Mouse (Mus musculus) embryonic facial prominence, embryonic 11.5 days (tissue): Measurements from ENCODE around the gene Smco1. TPM values are rescaled to one million over a fixed set of nuclear protein-coding genes. Genes with fewer than 3 reads are reported as not detected.
"Not testable (repeated sequence)": the region's sequence is repeated elsewhere in the genome, so short reads cannot be mapped to it uniquely, and the experiment has no call there.

Source experiments
- ATAC-seq: fragments of 200-750 bp; cut with Nextera tagmentation; replicated peaks from 2 replicates; pipeline ENCODE4 v1.8.0; 2017; ENCODE audit warnings: low read depth; ENCODE audit not compliant: insufficient number of reproducible peaks, low FRiP score, low TSS enrichment
- DNase-seq: peaks from one replicate; pipeline ENCODE4 v3.0.0-alpha.2; 2015; ENCODE audit warnings: low spot score
- H3K27ac ChIP-seq: fragments of 300-500 bp; sonication (generic); replicated peaks from 2 replicates; pipeline ENCODE4 v1.5.1; 2014; ENCODE audit warnings: mild to moderate bottlenecking, low read depth, low read length, control low read depth
- H3K27me3 ChIP-seq: fragments of 300-500 bp; sonication (generic); 2 replicates; pipeline ENCODE4 v1.6.1; 2014; ENCODE audit warnings: mild to moderate bottlenecking, low read length, moderate library complexity, mixed read lengths; ENCODE audit not compliant: control insufficient read depth, insufficient read depth
- H3K36me3 ChIP-seq: fragments of 300-500 bp; sonication (generic); replicated peaks from 2 replicates; pipeline ENCODE4 v1.6.1; 2014; ENCODE audit warnings: low read depth, mild to moderate bottlenecking, low read length, moderate library complexity, mixed read lengths; ENCODE audit not compliant: control insufficient read depth, insufficient read depth
- H3K4me1 ChIP-seq: fragments of 300-500 bp; sonication (generic); 2 replicates; pipeline ENCODE4 v1.6.1; 2014; ENCODE audit warnings: low read length, mixed read lengths; ENCODE audit not compliant: control insufficient read depth, insufficient read depth
- H3K4me2 ChIP-seq: fragments of 300-500 bp; sonication (generic); 2 replicates; pipeline ENCODE4 v1.6.1; 2014; ENCODE audit warnings: low read depth, mild to moderate bottlenecking, control low read depth, low read length, moderate library complexity
- H3K4me3 ChIP-seq: fragments of 300-500 bp; sonication (generic); 2 replicates; pipeline ENCODE4 v1.5.1; 2014; ENCODE audit warnings: low read depth, low read length, control low read depth
- H3K9ac ChIP-seq: fragments of 300-500 bp; sonication (generic); replicated peaks from 2 replicates; pipeline ENCODE4 v1.6.1; 2014; ENCODE audit warnings: mild to moderate bottlenecking, control low read depth, low read length
- H3K9me3 ChIP-seq: fragments of 300-500 bp; sonication (generic); replicated peaks from 2 replicates; pipeline ENCODE4 v1.6.1; 2016; ENCODE audit warnings: mild to moderate bottlenecking, low read length, inconsistent platforms, mixed read lengths; ENCODE audit not compliant: control insufficient read depth
- WGBS: fragments of 180-500 bp; shearing (Covaris S2); extraction: QIAGEN DNeasy Blood & Tissue Kit; methylation state at CpG from one replicate; pipeline ENCODE4 v1.1.7; 2014; 5-methylcytosine and 5-hydroxymethylcytosine counted together
- polyA plus RNA-seq: library from polyadenylated mRNA; unstranded; fragments of >200 nt; fragmentation: Nextera tagmentation; extraction: Ambion mirVana; gene quantifications from 2 replicates; pipeline ENCODE4 v1.2.1, GENCODE M21; 2014

The Smco1 gene
- polyA plus RNA-seq, result not detected in 2 replicates

DNA sequence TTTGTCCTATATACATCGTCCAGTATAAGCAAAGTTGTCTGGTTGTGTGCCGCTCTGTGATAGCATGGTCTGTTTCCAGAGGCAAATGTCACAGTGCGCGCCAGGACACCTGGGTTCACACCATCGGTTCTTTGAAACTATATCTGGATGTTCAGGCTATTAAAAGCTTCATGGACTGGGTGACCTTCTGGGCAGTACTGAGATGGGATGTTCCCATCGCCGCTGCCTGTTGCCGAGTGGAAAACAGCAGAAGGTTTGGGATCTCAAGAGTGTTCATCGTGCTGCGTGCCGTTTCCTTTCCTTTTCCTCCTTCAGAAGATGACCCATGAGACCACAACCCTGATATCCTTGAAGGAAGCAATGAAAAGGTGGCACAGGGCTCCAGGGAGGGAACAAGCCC is at the start of gene Smco1:
Smco1 (plus strand) TSS at position 178 of the 400 bp plus-strand sequence.
- no peak within 1 kb of the TSS for H3K4me3 ChIP-seq
- H3K4me2 ChIP-seq, result no peak within 1 kb of the TSS
- WGBS, result 85% methylated on average over 11 of the region's 11 CpGs
- H3K36me3 ChIP-seq, result no peaks in the 10 kb centered on the region
- H3K9me3 ChIP-seq, result no peaks in the 10 kb centered on the region
- no peaks in the 10 kb centered on the region for H3K27me3 ChIP-seq
- no peak within 1 kb of the TSS for H3K27ac ChIP-seq
- no peak for ATAC-seq
- H3K4me1 ChIP-seq, result no peaks in the 10 kb centered on the region
- no peak for DNase-seq
- no peak within 1 kb of the TSS for H3K9ac ChIP-seq

DNA sequence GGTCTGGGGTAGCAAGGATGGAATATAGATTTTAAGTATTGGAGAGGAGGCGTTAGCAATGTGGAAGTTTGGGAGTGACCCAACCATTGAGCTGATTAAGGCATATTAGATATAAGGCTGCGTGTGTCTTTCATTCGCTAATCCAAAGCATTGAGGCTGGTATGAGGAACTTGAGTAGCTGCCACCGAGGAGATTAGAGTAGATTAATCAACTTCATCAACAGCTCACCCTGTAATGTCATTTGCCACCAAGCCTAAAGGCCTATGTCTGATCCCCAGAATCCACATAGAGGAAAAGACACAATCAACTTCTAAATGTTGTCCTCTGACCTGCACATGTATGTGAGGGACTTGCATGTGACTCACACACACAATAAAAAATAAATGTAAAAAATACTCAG is 49.5 kb upstream of the Smco1 start:
- WGBS, result 82% methylated on average over 4 of the region's 4 CpGs
- ATAC-seq, result no peak
- no peak for DNase-seq
- Histone ChIP-seq H3K4me3 (no peak overlapping the region), H3K9me3 (no peaks in the 10 kb centered on the region), H3K27ac (no peak overlapping the region), H3K4me2 (no peak overlapping the region), H3K36me3 (no peaks in the 10 kb centered on the region), H3K4me1 (no peaks in the 10 kb centered on the region), H3K27me3 (no peaks in the 10 kb centered on the region), H3K9ac (no peak overlapping the region)

DNA sequence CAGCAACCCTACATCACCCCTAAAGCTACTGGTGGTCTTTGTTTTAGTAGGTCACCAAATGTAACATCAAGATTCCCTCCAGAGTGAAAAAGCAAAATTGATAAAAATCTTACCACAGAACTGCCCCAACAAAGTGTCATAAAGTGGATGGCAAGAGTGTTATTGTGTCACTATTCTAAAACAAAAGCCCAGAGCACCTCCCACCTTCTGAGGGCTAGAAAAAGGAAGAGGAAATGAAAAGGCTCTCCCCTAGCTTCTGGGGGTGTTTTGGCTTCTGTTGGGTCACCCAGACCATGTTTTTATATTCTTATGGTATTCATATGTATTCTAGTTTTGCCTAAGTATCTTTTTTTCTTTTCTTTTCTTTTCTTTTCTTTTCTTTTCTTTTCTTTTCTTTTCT is 48.9 kb upstream of the Smco1 start:
- ATAC-seq (no peak), DNase-seq (no peak)
- no peaks in the 10 kb centered on the region for H3K9me3 ChIP-seq
- no peak overlapping the region for H3K9ac ChIP-seq
- H3K36me3 ChIP-seq, result no peaks in the 10 kb centered on the region
- no peak overlapping the region for H3K27ac ChIP-seq
- H3K4me3 ChIP-seq, result no peak overlapping the region
- H3K4me1 ChIP-seq, result no peaks in the 10 kb centered on the region
- no peaks in the 10 kb centered on the region for H3K27me3 ChIP-seq
- no peak overlapping the region for H3K4me2 ChIP-seq

- not testable (repeated sequence) for H3K4me2 ChIP-seq, H3K27ac ChIP-seq, H3K9ac ChIP-seq, H3K9me3 ChIP-seq, H3K27me3 ChIP-seq, H3K36me3 ChIP-seq, H3K4me3 ChIP-seq, ATAC-seq, H3K4me1 ChIP-seq, DNase-seq
- WGBS, result 88% methylated on average over 3 of the region's 3 CpGs
Observed at GRCm38 (mm10) chr16:32232050-32232449, 39.2 kb upstream of the Smco1 start.

- Histone ChIP-seq H3K9ac (no peak overlapping the region), H3K4me3 (no peak overlapping the region), H3K36me3 (no peaks in the 10 kb centered on the region; the same call in none of the 2 replicates), H3K27ac (no peak overlapping the region), H3K9me3 (no peaks in the 10 kb centered on the region), H3K27me3 (no peaks in the 10 kb centered on the region), H3K4me1 (no peaks in the 10 kb centered on the region), H3K4me2 (no peak overlapping the region)
- WGBS, result 91% methylated on average over 19 of the region's 19 CpGs
- ATAC-seq, result no peak
- no peak for DNase-seq
Observed at GRCm38 (mm10) chr16:32237930-32238680, 33.2 kb upstream of the Smco1 start.

DNA sequence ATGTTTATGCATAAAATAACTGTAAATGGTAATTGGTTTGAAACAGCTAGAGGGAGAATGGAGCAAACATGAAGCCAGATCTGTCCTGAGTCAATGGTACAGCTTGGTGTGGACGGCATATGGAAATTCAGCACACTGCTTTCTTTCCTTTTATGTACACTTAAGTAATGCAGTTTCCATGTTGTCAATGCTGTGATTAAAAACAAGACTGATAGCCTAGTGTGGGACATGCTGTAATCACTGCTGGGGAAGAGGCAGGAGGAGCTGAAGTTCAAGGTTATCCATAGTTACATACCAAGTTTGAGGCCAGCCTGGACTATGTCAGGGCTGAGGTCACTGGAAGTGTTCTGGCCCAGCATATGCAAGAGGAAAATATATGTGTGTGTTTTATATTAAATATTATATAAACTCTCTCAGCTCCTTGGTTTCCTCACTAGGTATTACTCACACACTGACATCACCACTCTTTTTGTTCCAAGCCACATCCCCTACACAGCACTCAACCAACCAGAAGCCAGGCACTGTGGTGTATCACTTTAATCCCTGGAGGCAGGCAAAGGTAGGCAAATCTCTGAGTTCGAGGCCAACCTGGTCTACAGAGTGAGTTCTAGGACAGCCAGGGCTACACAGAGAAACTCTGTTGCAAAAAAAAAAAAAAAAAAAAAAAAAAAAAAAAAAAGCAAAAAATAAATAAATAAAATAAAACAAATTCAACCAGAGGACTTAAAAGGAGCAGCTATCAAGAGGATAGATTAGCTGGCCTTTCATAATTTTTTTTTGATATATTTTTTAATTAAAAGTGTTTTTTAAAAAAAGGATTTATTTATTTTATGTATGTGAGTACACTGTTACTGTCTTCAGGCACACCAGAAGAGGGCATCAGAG is 31.6 kb upstream of the Smco1 start:
- H3K4me3 ChIP-seq, result no peak overlapping the region
- no peaks in the 10 kb centered on the region for H3K36me3 ChIP-seq
- H3K4me1 ChIP-seq, result no peaks in the 10 kb centered on the region
- no peaks in the 10 kb centered on the region for H3K9me3 ChIP-seq
- WGBS, result 83% methylated on average over 2 of the region's 2 CpGs
- no peak for ATAC-seq
- H3K9ac ChIP-seq, result no peak overlapping the region
- H3K27me3 ChIP-seq, result no peaks in the 10 kb centered on the region
- no peak for DNase-seq
- H3K27ac ChIP-seq, result no peak overlapping the region
- H3K4me2 ChIP-seq, result no peak overlapping the region

- 88% methylated on average over 3 of the region's 3 CpGs for WGBS
- no peak overlapping the region for H3K9ac ChIP-seq
- no peak for ATAC-seq
Observed at GRCm38 (mm10) chr16:32243901-32244300, 27.4 kb upstream of the Smco1 start.

GRCm38 (mm10) chr16:32246351-32246791 is 24.9 kb upstream of the Smco1 start:
- WGBS, result under 1% methylated on average over 24 of the region's 41 CpGs
- Histone ChIP-seq H3K9ac (peak overlapping the region; percentile 91), H3K36me3 (no peaks in the 10 kb centered on the region), H3K4me1 (no peaks in the 10 kb centered on the region), H3K27me3 (no peaks in the 10 kb centered on the region), H3K4me3 (peak overlapping the region; percentile 83), H3K27ac (peak overlapping the region; percentile 90), H3K4me2 (peak overlapping the region; percentile 54), H3K9me3 (no peaks in the 10 kb centered on the region)
- ATAC-seq (peak; percentile 65), DNase-seq (peak; percentile 60)

More at GRCm38 (mm10) chr16:32243901-32244300, 27.4 kb upstream of the Smco1 start:
- Histone ChIP-seq H3K27me3 (no peaks in the 10 kb centered on the region), H3K9me3 (no peaks in the 10 kb centered on the region), H3K4me3 (no peak overlapping the region), H3K4me1 (no peaks in the 10 kb centered on the region), H3K27ac (no peak overlapping the region), H3K36me3 (no peaks in the 10 kb centered on the region), H3K4me2 (no peak overlapping the region)
- DNase-seq, result no peak
